Mouse (Mus musculus) heart, embryonic 13.5 days (tissue): ENCODE results near the gene Tert. TPM values are rescaled to one million over a fixed set of nuclear protein-coding genes. Genes with fewer than 3 reads are reported as not detected.

ENCODE experiments used
- ATAC-seq: fragments of 200-750 bp; cut with Nextera tagmentation; 2 replicates; pipeline ENCODE4 v1.8.0; 2017; ENCODE audit warnings: moderate TSS enrichment; ENCODE audit not compliant: insufficient number of reproducible peaks, low FRiP score, low TSS enrichment; ENCODE audit errors: extremely low read depth
- H3K27ac ChIP-seq: fragments of 300-500 bp; sonication (generic); replicated peaks from 2 replicates; pipeline ENCODE4 v1.5.1; 2015; ENCODE audit warnings: moderate library complexity, mild to moderate bottlenecking, inconsistent platforms
- H3K27me3 ChIP-seq: fragments of 300-500 bp; sonication (generic); replicated peaks from 2 replicates; pipeline ENCODE4 v1.6.1; 2015; ENCODE audit warnings: mild to moderate bottlenecking, inconsistent platforms
- H3K36me3 ChIP-seq: fragments of 300-500 bp; sonication (generic); 2 replicates; pipeline ENCODE4 v1.6.1; 2015; ENCODE audit warnings: mild to moderate bottlenecking, inconsistent platforms
- H3K4me1 ChIP-seq: fragments of 300-500 bp; sonication (generic); 2 replicates; pipeline ENCODE4 v1.6.1; 2015; ENCODE audit warnings: inconsistent platforms
- H3K4me2 ChIP-seq: fragments of 300-500 bp; sonication (generic); 2 replicates; pipeline ENCODE4 v1.6.1; 2015; ENCODE audit warnings: inconsistent platforms, mild to moderate bottlenecking, moderate library complexity
- H3K4me3 ChIP-seq: fragments of 300-500 bp; sonication (generic); 2 replicates; pipeline ENCODE4 v1.5.1; 2015; ENCODE audit warnings: moderate library complexity, mild to moderate bottlenecking, inconsistent platforms
- H3K9ac ChIP-seq: fragments of 300-500 bp; sonication (generic); 2 replicates; pipeline ENCODE4 v1.6.1; 2015; ENCODE audit warnings: inconsistent platforms, mild to moderate bottlenecking, moderate library complexity
- H3K9me3 ChIP-seq: fragments of 300-500 bp; sonication (generic); 2 replicates; pipeline ENCODE4 v1.6.1; 2016; ENCODE audit warnings: inconsistent platforms
- WGBS: fragments of 180-500 bp; shearing (Covaris S2); methylation state at CpG from one replicate; pipeline ENCODE4 v1.1.7; 2015; ENCODE audit warnings: mixed read lengths; 5-methylcytosine and 5-hydroxymethylcytosine counted together
- polyA plus RNA-seq: library from polyadenylated mRNA; unstranded; fragments of >200 nt; fragmentation: Nextera tagmentation; extraction: Ambion mirVana; gene quantifications from 2 replicates; pipeline ENCODE4 v1.2.1, GENCODE M21; 2015

Tert gene
- polyA plus RNA-seq, 1 experiment from 2014 or later = 2.1 TPM

DNA sequence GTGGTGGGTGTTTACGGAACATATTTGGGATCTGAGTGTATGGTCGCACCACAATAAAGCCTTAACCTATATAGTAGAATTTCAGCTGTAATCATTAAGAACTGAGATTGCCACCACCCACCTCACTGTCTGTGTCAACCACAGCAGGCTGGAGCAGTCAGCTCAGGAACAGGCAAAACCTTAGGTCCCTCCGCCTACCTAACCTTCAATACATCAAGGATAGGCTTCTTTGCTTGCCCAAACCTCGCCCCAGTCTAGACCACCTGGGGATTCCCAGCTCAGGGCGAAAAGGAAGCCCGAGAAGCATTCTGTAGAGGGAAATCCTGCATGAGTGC is 334 bp upstream of the Tert start:
- no peak for ATAC-seq
- Histone ChIP-seq H3K36me3 (peaks cover 13% of the 10 kb centered on the region), H3K9me3 (no peaks in the 10 kb centered on the region), H3K27me3 (no peaks in the 10 kb centered on the region), H3K9ac (peak overlapping the region; percentile 84), H3K4me2 (peak overlapping the region; percentile 93), H3K4me3 (peak overlapping the region; percentile 72), H3K4me1 (peaks cover 3% of the 10 kb centered on the region; the same call in 1 of the 2 replicates), H3K27ac (no peak overlapping the region)
- WGBS = 44% methylated on average over 6 of the region's 6 CpGs

DNA sequence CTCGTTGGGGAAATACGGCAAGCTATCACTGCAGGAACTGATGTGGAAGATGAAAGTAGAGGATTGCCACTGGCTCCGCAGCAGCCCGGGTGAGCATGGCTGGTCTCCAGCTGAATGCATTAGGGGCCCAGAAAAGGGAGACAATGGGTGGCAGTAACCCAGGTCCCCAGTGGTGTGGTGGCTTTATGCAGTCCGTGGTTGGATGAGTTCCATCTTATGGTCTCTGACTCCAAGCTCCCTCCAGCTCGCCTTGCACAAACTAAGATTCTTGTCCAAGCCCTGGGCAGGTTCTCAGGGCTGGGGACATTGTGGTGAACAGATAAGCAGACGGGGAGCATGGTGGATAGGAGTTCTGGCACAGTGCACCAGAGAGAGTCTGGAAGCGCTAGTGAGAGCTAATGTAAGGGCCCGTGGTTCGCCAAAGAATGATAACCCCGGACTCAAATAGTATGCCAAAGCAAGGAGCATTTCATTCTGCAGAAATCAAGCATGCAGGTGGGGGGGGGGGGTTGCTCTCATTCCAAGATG is 1.9 kb downstream of the Tert start:
- H3K36me3 ChIP-seq = peaks cover under 1% of the 10 kb centered on the region
- H3K27ac ChIP-seq = no peak overlapping the region
- no peak overlapping the region for H3K4me3 ChIP-seq
- ATAC-seq = no peak
- peaks cover 3% of the 10 kb centered on the region; the same call in 1 of the 2 replicates for H3K4me1 ChIP-seq
- H3K27me3 ChIP-seq = no peaks in the 10 kb centered on the region
- no peaks in the 10 kb centered on the region for H3K9me3 ChIP-seq
- no peak overlapping the region for H3K9ac ChIP-seq
- H3K4me2 ChIP-seq = no peak overlapping the region
- 73% methylated on average over 11 of the region's 11 CpGs for WGBS

DNA sequence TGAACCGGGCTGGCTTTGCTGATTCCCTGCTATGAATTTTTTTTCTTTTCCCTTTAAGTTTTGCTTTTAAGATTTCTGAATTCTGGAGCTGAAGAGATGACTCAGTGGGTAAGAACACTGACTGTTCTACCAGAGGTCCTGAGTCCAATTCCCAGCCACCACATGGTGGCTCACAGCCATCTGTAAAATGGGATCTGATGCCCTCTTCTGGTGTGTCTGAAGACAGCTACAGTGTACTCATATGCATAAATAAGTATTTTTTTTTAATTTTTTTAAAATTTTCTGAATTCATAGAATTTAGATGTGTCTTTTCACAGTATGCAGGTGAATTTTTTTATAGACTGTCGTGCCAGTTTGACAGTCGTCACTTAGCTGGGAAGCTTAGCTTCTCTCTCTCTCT is 5.1 kb downstream of the Tert start:
- WGBS = 89% methylated on average over 3 of the region's 3 CpGs
- no peak overlapping the region for H3K9ac ChIP-seq
- no peak for ATAC-seq

DNA sequence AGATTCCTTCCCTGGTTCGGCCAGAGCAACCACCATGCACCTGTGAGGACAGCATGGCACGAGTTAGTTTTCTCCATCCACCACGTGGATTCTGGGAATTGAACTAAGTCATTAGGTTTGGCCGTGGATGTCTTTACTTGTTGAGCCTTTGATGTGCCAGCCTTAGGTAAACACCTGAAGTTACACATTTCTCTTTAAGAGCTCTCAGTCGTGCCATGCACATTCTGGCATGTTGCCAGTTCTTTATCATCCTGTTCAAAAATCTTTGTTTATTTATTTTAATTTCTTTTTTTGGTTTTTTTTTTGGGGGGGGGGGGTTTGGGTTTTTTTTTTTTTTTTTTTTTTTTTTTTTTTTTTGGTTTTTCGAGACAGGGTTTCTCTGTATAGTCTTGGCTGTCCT is 11.1 kb downstream of the Tert start:
- no peak for ATAC-seq
- H3K27me3 ChIP-seq = no peaks in the 10 kb centered on the region

More for the DNA sequence above, 5.1 kb downstream of the Tert start:
- H3K4me3 ChIP-seq = no peak overlapping the region
- peaks cover 3% of the 10 kb centered on the region; the same call in 1 of the 2 replicates for H3K4me1 ChIP-seq
- no peak overlapping the region for H3K27ac ChIP-seq
- H3K4me2 ChIP-seq = no peak overlapping the region
- H3K27me3 ChIP-seq = no peaks in the 10 kb centered on the region
- no peaks in the 10 kb centered on the region for H3K9me3 ChIP-seq
- peaks cover 16% of the 10 kb centered on the region for H3K36me3 ChIP-seq

DNA sequence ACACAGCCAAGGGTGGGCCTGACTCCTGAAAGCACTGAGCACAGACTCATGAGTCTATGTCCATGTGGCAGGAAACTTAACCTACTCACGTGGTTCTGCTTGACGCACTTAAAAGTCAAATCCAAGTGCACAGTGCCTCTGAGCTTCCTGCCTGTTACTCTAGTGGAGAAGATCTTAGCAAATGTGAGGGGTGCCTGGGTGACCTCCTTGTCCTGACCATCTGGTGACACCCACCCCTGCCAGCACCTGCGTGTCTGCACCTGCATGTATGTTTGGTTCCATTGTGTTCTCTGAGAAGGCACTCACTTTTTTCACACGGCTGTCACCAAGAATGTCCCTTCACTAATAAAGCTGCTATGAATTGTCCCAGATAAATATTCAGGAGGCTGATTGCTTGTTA is 14.6 kb downstream of the Tert start:
- no peak overlapping the region for H3K4me3 ChIP-seq
- no peaks in the 10 kb centered on the region for H3K9me3 ChIP-seq
- no peak for ATAC-seq
- no peak overlapping the region for H3K27ac ChIP-seq
- H3K4me2 ChIP-seq = no peak overlapping the region
- 81% methylated on average over 4 of the region's 4 CpGs for WGBS
- no peak overlapping the region for H3K9ac ChIP-seq
- H3K4me1 ChIP-seq = no peaks in the 10 kb centered on the region
- no peaks in the 10 kb centered on the region for H3K27me3 ChIP-seq
- no peaks in the 10 kb centered on the region; the same call in 1 of the 2 replicates for H3K36me3 ChIP-seq

More for the DNA sequence above, 11.1 kb downstream of the Tert start:
- H3K4me3 ChIP-seq = no peak overlapping the region
- H3K36me3 ChIP-seq = peaks cover 16% of the 10 kb centered on the region
- no peaks in the 10 kb centered on the region for H3K9me3 ChIP-seq
- WGBS = 74% methylated on average over 5 of the region's 6 CpGs
- H3K9ac ChIP-seq = no peak overlapping the region
- H3K4me2 ChIP-seq = no peak overlapping the region
- no peaks in the 10 kb centered on the region for H3K4me1 ChIP-seq
- H3K27ac ChIP-seq = no peak overlapping the region

DNA sequence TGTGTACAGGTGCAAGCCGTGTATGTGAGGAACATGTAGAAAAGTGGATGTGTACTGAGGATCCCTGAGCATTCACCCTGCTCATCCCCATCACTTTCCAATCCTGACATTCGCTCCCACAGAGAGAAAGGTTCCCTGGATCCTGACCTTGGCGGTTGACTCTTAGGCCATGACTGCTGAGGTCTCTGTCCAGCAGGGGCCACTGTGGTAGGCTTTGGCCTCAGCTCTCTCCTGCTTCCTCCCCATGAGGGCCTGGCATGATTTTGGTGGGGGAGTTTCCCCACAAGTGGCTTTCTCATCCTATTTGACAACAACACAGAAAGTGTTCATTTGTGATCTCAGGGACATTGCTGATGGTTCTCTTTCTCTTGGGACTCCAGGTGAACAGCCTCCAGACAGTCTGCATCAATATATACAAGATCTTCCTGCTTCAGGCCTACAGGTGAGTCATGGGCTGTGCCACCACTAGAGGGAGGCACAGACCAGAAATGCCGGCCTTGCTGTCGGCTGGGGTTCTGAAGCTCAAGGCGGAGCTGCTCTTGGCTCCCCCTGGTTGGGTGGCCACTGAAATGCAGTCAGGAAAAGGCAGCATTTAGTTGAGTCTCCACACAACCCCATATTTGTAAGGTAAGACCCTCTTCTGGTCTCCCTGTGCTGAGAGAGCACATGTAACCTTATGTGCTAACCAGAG is 19.8 kb downstream of the Tert start:
- H3K27me3 ChIP-seq = no peaks in the 10 kb centered on the region
- H3K4me2 ChIP-seq = no peak overlapping the region
- no peak for ATAC-seq
- no peaks in the 10 kb centered on the region for H3K4me1 ChIP-seq
- no peak overlapping the region for H3K9ac ChIP-seq
- H3K27ac ChIP-seq = no peak overlapping the region
- peaks cover 9% of the 10 kb centered on the region; the same call in 1 of the 2 replicates for H3K36me3 ChIP-seq
- 34% methylated on average over 6 of the region's 6 CpGs for WGBS
- no peaks in the 10 kb centered on the region; the same call in 1 of the 2 replicates for H3K9me3 ChIP-seq
- H3K4me3 ChIP-seq = no peak overlapping the region

DNA sequence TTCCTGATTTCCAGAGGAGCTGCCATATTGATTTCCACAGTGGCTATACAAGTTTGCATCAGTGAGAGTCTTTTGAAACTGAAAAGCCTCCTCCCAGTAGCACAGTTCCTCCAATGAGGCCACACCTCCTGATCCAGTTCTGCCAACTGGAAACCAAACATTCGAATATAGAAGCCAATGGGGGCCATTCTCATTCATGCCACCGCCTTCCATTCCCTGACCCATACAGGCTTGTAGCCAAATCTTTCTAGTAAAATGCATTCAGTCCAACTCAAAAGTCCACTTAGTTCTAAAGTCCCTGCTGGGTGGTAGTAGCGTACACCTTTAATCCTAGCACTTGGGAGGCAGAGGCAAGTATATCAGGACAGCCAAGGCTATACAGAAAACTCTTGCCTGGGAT is 26.6 kb downstream of the Tert start:
- no peaks in the 10 kb centered on the region for H3K4me1 ChIP-seq
- WGBS = 73% methylated on average over 3 of the region's 3 CpGs
- H3K27ac ChIP-seq = no peak overlapping the region
- H3K9me3 ChIP-seq = no peaks in the 10 kb centered on the region; the same call in 1 of the 2 replicates
- no peak overlapping the region for H3K4me2 ChIP-seq
- peaks cover 9% of the 10 kb centered on the region; the same call in 1 of the 2 replicates for H3K27me3 ChIP-seq
- H3K9ac ChIP-seq = no peak overlapping the region
- H3K4me3 ChIP-seq = no peak overlapping the region
- no peak for ATAC-seq
- peaks cover 8% of the 10 kb centered on the region; the same call in 1 of the 2 replicates for H3K36me3 ChIP-seq

DNA sequence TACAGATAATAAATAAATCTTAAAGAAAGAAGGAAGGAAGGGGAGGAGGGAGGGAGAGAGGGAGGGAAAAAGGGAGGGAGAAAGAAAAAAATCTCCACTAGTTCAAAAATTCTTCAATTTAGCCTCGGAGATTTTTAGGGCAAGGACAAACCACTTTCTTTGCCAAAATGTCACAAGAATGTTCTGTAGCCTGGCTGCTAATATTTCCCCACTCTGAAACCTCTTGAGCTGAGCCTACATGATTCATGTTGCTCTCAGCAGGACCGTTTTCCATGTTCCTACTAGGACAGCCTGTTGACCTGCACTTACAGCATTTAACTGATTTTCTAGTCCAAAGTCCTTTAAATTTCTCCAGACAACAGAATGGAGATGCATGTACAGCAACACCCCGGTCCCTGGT is 28.3 kb downstream of the Tert start:
- no peaks in the 10 kb centered on the region; the same call in 1 of the 2 replicates for H3K9me3 ChIP-seq
- ATAC-seq = no peak
- WGBS = 64% methylated on average over 3 of the region's 3 CpGs

DNA sequence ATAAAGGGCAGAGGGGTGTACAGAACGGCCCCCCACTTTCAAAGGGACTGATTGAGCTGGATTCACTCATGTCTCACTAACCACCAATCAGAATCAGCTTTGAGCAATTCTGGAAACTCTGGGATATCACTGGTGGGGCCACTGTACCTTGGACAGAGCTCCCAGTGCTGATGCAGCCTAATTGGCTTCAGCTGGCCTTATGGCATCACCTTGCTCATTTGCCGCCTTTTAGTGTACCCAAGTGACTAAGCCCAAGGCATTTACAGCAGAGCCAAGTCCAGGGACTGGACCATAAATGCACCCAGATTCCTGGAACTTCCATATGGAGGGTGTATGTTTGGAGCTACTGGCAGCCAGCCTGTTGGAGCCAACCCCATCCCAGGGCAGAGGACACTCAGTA is 32.2 kb downstream of the Tert start:
- Histone ChIP-seq H3K27ac (no peak overlapping the region), H3K36me3 (no peaks in the 10 kb centered on the region), H3K4me1 (no peaks in the 10 kb centered on the region), H3K27me3 (peaks cover 14% of the 10 kb centered on the region; the same call in 1 of the 2 replicates), H3K4me2 (no peak overlapping the region), H3K9me3 (no peaks in the 10 kb centered on the region), H3K4me3 (no peak overlapping the region), H3K9ac (no peak overlapping the region)
- 35% methylated on average over 2 of the region's 2 CpGs for WGBS
- ATAC-seq = no peak

More for the DNA sequence above, 28.3 kb downstream of the Tert start:
- Histone ChIP-seq H3K36me3 (no peaks in the 10 kb centered on the region), H3K9ac (no peak overlapping the region), H3K4me1 (no peaks in the 10 kb centered on the region), H3K4me2 (no peak overlapping the region), H3K27me3 (peaks cover 14% of the 10 kb centered on the region; the same call in 1 of the 2 replicates), H3K27ac (no peak overlapping the region), H3K4me3 (no peak overlapping the region)

DNA sequence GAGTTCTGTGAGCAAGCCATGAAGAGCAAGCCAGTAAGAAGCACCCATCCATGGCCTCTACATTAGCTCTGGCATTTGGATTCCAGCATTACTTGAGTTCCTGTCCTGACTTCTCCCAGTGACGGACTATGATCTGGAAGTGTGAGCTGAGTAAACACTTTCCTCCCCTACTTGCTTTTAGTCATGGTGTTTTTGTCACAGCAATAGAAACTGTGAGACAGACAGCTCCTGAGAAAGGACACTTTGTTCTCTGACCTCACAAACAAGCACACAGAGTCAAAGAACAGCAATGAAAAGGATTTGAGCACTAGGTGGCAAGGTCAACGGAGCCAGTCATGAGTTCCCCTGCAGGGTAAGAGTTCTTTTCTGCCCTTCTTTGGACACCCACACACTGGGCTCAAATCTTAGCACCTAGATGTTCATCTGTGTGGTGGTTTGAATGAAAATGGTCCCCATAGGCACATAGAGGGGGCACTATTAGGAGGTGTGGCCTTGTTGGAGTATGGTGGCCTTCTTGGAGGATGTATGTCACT is 33.5 kb downstream of the Tert start:
- Histone ChIP-seq H3K4me3 (no peak overlapping the region), H3K27me3 (peaks cover 14% of the 10 kb centered on the region; the same call in 1 of the 2 replicates), H3K9ac (no peak overlapping the region), H3K9me3 (no peaks in the 10 kb centered on the region), H3K4me1 (no peaks in the 10 kb centered on the region), H3K4me2 (no peak overlapping the region), H3K27ac (no peak overlapping the region), H3K36me3 (no peaks in the 10 kb centered on the region)
- 67% methylated on average over 2 of the region's 2 CpGs for WGBS
- ATAC-seq = no peak

DNA sequence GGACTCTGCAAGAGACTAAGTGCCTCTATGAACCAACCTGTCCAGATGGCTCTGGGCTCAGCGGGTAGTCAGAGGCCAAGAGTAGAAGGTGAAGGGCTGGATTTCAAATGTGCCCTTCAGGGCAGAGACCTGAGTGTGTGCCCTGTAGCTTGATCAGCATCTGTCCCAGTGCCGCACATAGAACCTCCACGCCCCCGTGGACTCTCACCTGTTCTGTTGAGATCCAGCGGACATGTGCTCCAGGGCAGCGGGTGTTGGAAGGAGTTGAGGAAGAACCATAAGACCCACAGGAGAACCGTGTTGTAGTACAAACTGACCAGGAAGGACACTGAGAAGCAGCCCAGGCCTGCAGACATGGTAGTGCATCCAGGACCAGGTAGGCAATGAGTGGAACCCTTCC is 48.5 kb downstream of the Tert start:
- no peak overlapping the region for H3K9ac ChIP-seq
- H3K4me2 ChIP-seq = no peak overlapping the region
- no peaks in the 10 kb centered on the region for H3K9me3 ChIP-seq
- H3K4me3 ChIP-seq = no peak overlapping the region
- H3K4me1 ChIP-seq = no peaks in the 10 kb centered on the region
- no peaks in the 10 kb centered on the region for H3K36me3 ChIP-seq
- WGBS = 78% methylated on average over 7 of the region's 7 CpGs
- no peak overlapping the region for H3K27ac ChIP-seq
- peaks cover 19% of the 10 kb centered on the region for H3K27me3 ChIP-seq
- ATAC-seq = no peak
